Mouse (Mus musculus) kidney, postnatal 0 days (tissue): Measurements from ENCODE around the gene C2. TPM values are rescaled to one million over a fixed set of nuclear protein-coding genes. Genes with fewer than 3 reads are reported as not detected.

Source experiments
- ATAC-seq: fragments of 200-750 bp; cut with Nextera tagmentation; replicated peaks from 2 replicates; pipeline ENCODE4 v1.8.0; 2017; ENCODE audit warnings: low read depth, moderate number of reproducible peaks, moderate TSS enrichment, moderate library complexity; ENCODE audit not compliant: low FRiP score
- DNase-seq: peaks from one replicate; pipeline ENCODE4 v3.0.0-alpha.2; 2016; ENCODE audit warnings: low spot score
- H3K27ac ChIP-seq: fragments of 300-500 bp; sonication (generic); 2 replicates; pipeline ENCODE4 v1.5.1; 2014; ENCODE audit warnings: mild to moderate bottlenecking
- H3K27me3 ChIP-seq: fragments of 300-500 bp; sonication (generic); 2 replicates; pipeline ENCODE4 v1.6.1; 2014; ENCODE audit warnings: low read length, mixed read lengths; ENCODE audit not compliant: insufficient read depth
- H3K36me3 ChIP-seq: fragments of 300-500 bp; sonication (generic); 2 replicates; pipeline ENCODE4 v1.6.1; 2014; ENCODE audit warnings: low read length, mixed read lengths; ENCODE audit not compliant: insufficient read depth
- H3K4me1 ChIP-seq: fragments of 300-500 bp; sonication (generic); replicated peaks from 2 replicates; pipeline ENCODE4 v1.6.1; 2014; ENCODE audit warnings: antibody characterized with exemption, low read length, mixed read lengths; ENCODE audit not compliant: insufficient read depth
- H3K4me2 ChIP-seq: fragments of 300-500 bp; sonication (generic); 2 replicates; pipeline ENCODE4 v1.6.1; 2014; ENCODE audit warnings: mild to moderate bottlenecking, low read length, moderate library complexity, mixed read lengths
- H3K4me3 ChIP-seq: fragments of 300-500 bp; sonication (generic); replicated peaks from 2 replicates; pipeline ENCODE4 v1.5.1; 2014; ENCODE audit warnings: low read depth, low read length
- H3K9ac ChIP-seq: fragments of 300-500 bp; sonication (generic); 2 replicates; pipeline ENCODE4 v1.6.1; 2014; ENCODE audit warnings: low read depth, low read length
- H3K9me3 ChIP-seq: fragments of 300-500 bp; sonication (generic); replicated peaks from 2 replicates; pipeline ENCODE4 v1.6.1; 2016; ENCODE audit warnings: low read length, inconsistent platforms, mixed read lengths
- CTCF ChIP-seq: IDR thresholded peaks from 2 replicates; pipeline ENCODE4 v1.5.1; 2016; ENCODE audit warnings: antibody characterized with exemption, low read depth, mild to moderate bottlenecking, moderate library complexity
- WGBS: fragments of 180-500 bp; shearing (Covaris S2); extraction: QIAGEN DNeasy Blood & Tissue Kit; methylation state at CpG from one replicate; pipeline ENCODE4 v1.1.7; 2014; 5-methylcytosine and 5-hydroxymethylcytosine counted together
- polyA plus RNA-seq: library from polyadenylated mRNA; unstranded; fragments of >200 nt; fragmentation: Nextera tagmentation; extraction: Ambion mirVana; gene quantifications from 2 replicates; pipeline ENCODE4 v1.2.1, GENCODE M21; 2015

C2 gene
- polyA plus RNA-seq, 1 experiment from 2014 or later: 7.4 TPM

- 34% methylated on average over 3 of the region's 3 CpGs for WGBS
- Histone ChIP-seq H3K4me2 (no peak overlapping the region), H3K9ac (no peak overlapping the region), H3K4me3 (no peak overlapping the region), H3K4me1 (peaks cover 7% of the 10 kb centered on the region), H3K27me3 (no peaks in the 10 kb centered on the region), H3K27ac (no peak overlapping the region), H3K36me3 (peaks cover 31% of the 10 kb centered on the region), H3K9me3 (no peaks in the 10 kb centered on the region)
- no peak for ATAC-seq
- TF ChIP-seq CTCF: peak; percentile 90
- peak; percentile 67 for DNase-seq
Observed at GRCm38 (mm10) chr17:34855825-34856224, 42.2 kb downstream of the C2 start.

GRCm38 (mm10) chr17:34854761-34855160 lies 43.3 kb downstream of the C2 start:
- peaks cover 31% of the 10 kb centered on the region for H3K36me3 ChIP-seq
- H3K4me3 ChIP-seq: no peak overlapping the region
- DNase-seq (no peak), ATAC-seq (no peak)
- 72% methylated on average over 3 of the region's 3 CpGs for WGBS
- no peak overlapping the region for H3K27ac ChIP-seq
- H3K27me3 ChIP-seq: no peaks in the 10 kb centered on the region
- peaks cover 8% of the 10 kb centered on the region for H3K4me1 ChIP-seq
- no peak overlapping the region for H3K9ac ChIP-seq
- no peak for TF ChIP-seq CTCF
- H3K9me3 ChIP-seq: no peaks in the 10 kb centered on the region
- H3K4me2 ChIP-seq: no peak overlapping the region

GRCm38 (mm10) chr17:34853511-34853910 lies 44.6 kb downstream of the C2 start:
- peaks cover 8% of the 10 kb centered on the region for H3K4me1 ChIP-seq
- no peak overlapping the region for H3K4me2 ChIP-seq
- no peak overlapping the region for H3K9ac ChIP-seq
- ATAC-seq: no peak
- no peaks in the 10 kb centered on the region for H3K9me3 ChIP-seq
- no peak overlapping the region for H3K4me3 ChIP-seq
- TF ChIP-seq CTCF: no peak
- DNase-seq: no peak
- 72% methylated on average over 8 of the region's 8 CpGs for WGBS
- no peaks in the 10 kb centered on the region for H3K27me3 ChIP-seq
- H3K36me3 ChIP-seq: peaks cover 31% of the 10 kb centered on the region
- H3K27ac ChIP-seq: no peak overlapping the region

DNA sequence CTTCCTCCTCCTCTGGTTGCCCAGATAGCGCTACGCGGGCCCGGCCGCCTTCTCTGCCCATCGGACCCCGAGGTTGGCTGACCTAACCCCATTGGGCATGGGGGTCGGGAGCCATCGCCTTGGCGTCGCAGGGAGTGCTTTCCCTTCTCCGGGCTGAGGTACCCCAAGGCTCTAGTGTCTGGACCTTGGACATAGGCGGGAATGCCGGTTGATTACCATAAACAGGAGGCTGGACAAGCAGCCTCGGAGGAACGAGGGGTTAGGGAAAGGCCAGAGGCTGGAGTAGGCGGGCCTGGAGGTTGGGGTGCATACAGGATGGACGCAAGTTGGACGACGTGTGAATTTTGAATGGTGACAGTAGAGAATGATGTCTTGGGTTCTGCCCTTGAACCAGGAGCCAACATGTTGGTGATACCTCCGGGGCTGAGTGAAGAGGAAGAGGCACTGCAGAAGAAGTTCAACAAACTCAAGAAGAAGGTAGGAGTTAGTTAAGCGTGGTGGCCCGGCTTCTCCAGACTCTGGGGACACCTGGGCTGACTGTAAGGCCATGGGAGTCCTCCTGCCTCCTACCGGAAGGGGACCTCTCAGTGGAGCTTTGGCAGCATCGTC lies 47.4 kb downstream of the C2 start:
- Histone ChIP-seq H3K4me2 (peak overlapping the region; percentile 97), H3K4me3 (peak overlapping the region; percentile 87), H3K9ac (peak overlapping the region; percentile 80), H3K4me1 (peaks cover 8% of the 10 kb centered on the region), H3K36me3 (peaks cover 45% of the 10 kb centered on the region), H3K27ac (peak overlapping the region; percentile 56; the same call in 1 of the 2 replicates), H3K9me3 (no peaks in the 10 kb centered on the region), H3K27me3 (no peaks in the 10 kb centered on the region)
- no peak for DNase-seq
- WGBS: 1% methylated on average over 25 of the region's 25 CpGs
- TF ChIP-seq CTCF: no peak
- no peak; the same call in 1 of the 2 replicates for ATAC-seq

GRCm38 (mm10) chr17:34849722-34850516 lies 48.1 kb downstream of the C2 start, which contains the start of the genes Skiv2l and Nelfe:
Skiv2l (minus strand) TSS chr17:34850210.
Nelfe (plus strand) TSS chr17:34850391.
- TF ChIP-seq CTCF: no peak
- H3K4me1 ChIP-seq: peaks cover 8% of the 10 kb centered on the region
- H3K9ac ChIP-seq: peak within 1 kb of the TSS; percentile 80
- peak; percentile 96 for ATAC-seq
- peak within 1 kb of the TSS; percentile 97 for H3K4me2 ChIP-seq
- peak within 1 kb of the TSS; percentile 87 for H3K4me3 ChIP-seq
- WGBS: 1% methylated on average over 65 of the region's 65 CpGs
- H3K27ac ChIP-seq: peak within 1 kb of the TSS; percentile 56; the same call in 1 of the 2 replicates
- H3K36me3 ChIP-seq: peaks cover 52% of the 10 kb centered on the region
- DNase-seq: peak; percentile 98
- H3K27me3 ChIP-seq: no peaks in the 10 kb centered on the region
- no peaks in the 10 kb centered on the region for H3K9me3 ChIP-seq

DNA sequence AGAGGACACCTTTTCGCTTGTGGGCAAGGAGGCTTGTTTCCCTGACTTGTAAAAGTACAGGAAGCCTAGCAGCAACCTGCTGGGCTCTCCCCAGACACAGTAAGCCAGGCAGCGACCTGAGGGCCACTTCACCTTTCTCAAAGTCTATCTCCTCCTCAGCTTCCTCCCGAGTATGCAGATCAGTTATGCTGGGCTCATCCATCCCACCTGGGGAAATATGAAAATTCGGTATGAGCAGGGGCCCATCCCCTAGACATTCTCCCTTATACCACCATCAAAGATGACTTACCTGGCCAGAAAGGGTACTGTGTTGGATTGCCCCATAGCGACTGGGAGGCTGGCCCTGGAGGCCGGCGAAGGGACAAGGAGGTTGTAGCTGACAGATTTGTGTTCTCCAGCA lies 50.5 kb downstream of the C2 start:
- H3K27ac ChIP-seq: no peak overlapping the region
- H3K36me3 ChIP-seq: peaks cover 53% of the 10 kb centered on the region
- no peak overlapping the region for H3K4me2 ChIP-seq
- no peak for DNase-seq
- H3K4me1 ChIP-seq: peaks cover 8% of the 10 kb centered on the region
- no peak for ATAC-seq
- H3K9ac ChIP-seq: no peak overlapping the region
- 91% methylated on average over 7 of the region's 7 CpGs for WGBS
- TF ChIP-seq CTCF: no peak
- no peaks in the 10 kb centered on the region for H3K27me3 ChIP-seq
- no peaks in the 10 kb centered on the region for H3K9me3 ChIP-seq
- H3K4me3 ChIP-seq: no peak overlapping the region
